Mouse (Mus musculus) embryonic facial prominence, embryonic 10.5 days (tissue): ENCODE measurements at regions not wholly inside any gene's neighbourhood (a gene's known extent, or its start where the extent isn't known, plus 50 kb on each side); places are given as distances from the start of the nearest gene placed in this dataset.

Experiments
- DNase-seq: peaks from one replicate; pipeline ENCODE4 v3.0.0-alpha.2; 2017; ENCODE audit warnings: low spot score
- H3K27ac ChIP-seq: fragments of 300-500 bp; sonication (generic); replicated peaks from 2 replicates; pipeline ENCODE4 v1.5.1; 2016; ENCODE audit warnings: mild to moderate bottlenecking
- H3K27me3 ChIP-seq: fragments of 300-500 bp; sonication (generic); replicated peaks from 2 replicates; pipeline ENCODE4 v1.6.1; 2016; ENCODE audit warnings: low read depth, mild to moderate bottlenecking; ENCODE audit not compliant: poor library complexity, severe bottlenecking
- H3K36me3 ChIP-seq: fragments of 300-500 bp; sonication (generic); replicated peaks from 2 replicates; pipeline ENCODE4 v1.6.1; 2016; ENCODE audit warnings: mild to moderate bottlenecking, moderate library complexity
- H3K4me1 ChIP-seq: fragments of 300-500 bp; sonication (generic); 2 replicates; pipeline ENCODE4 v1.6.1; 2016
- H3K4me3 ChIP-seq: fragments of 300-500 bp; sonication (generic); 2 replicates; pipeline ENCODE4 v1.5.1; 2016; ENCODE audit warnings: mild to moderate bottlenecking, moderate library complexity
- H3K9me3 ChIP-seq: fragments of 300-500 bp; sonication (generic); 2 replicates; pipeline ENCODE4 v1.6.1; 2016; ENCODE audit warnings: mild to moderate bottlenecking
- WGBS: fragments of 180-500 bp; shearing (Covaris S2); methylation state at CpG from one replicate; pipeline ENCODE4 v1.1.7; 2016; 5-methylcytosine and 5-hydroxymethylcytosine counted together

GRCm38 (mm10) chr8:92071305-92072253 is 269.7 kb upstream of the Irx3 start:
- Histone ChIP-seq H3K9me3 (no peaks in the 10 kb centered on the region), H3K4me3 (no peak overlapping the region), H3K4me1 (peaks cover 28% of the 10 kb centered on the region), H3K27ac (peak overlapping the region; percentile 24; the same call in 1 of the 2 replicates), H3K36me3 (no peaks in the 10 kb centered on the region), H3K27me3 (peaks cover 98% of the 10 kb centered on the region)
- DNase-seq: no peak
- WGBS: 19% methylated on average over 21 of the region's 21 CpGs

- Histone ChIP-seq H3K27ac (no peak overlapping the region), H3K27me3 (peaks cover 98% of the 10 kb centered on the region), H3K9me3 (no peaks in the 10 kb centered on the region), H3K36me3 (no peaks in the 10 kb centered on the region), H3K4me3 (no peak overlapping the region), H3K4me1 (peaks cover 37% of the 10 kb centered on the region)
- WGBS: 8% methylated on average over 8 of the region's 8 CpGs
- no peak for DNase-seq
Measured at GRCm38 (mm10) chr8:92070704-92071103, 268.8 kb upstream of the Irx3 start.

GRCm38 (mm10) chr8:92066435-92066834 is 264.6 kb upstream of the Irx3 start:
- peaks cover 98% of the 10 kb centered on the region for H3K27me3 ChIP-seq
- no peak for DNase-seq
- H3K27ac ChIP-seq: peak overlapping the region; percentile 24
- no peaks in the 10 kb centered on the region for H3K9me3 ChIP-seq
- peaks cover 47% of the 10 kb centered on the region for H3K4me1 ChIP-seq
- no peak overlapping the region for H3K4me3 ChIP-seq
- H3K36me3 ChIP-seq: no peaks in the 10 kb centered on the region
- 27% methylated on average over 8 of the region's 8 CpGs for WGBS

- H3K27ac ChIP-seq: peak overlapping the region; percentile 30
- WGBS: 8% methylated on average over 7 of the region's 9 CpGs
Measured at GRCm38 (mm10) chr8:92065554-92066239, 263.8 kb upstream of the Irx3 start.

GRCm38 (mm10) chr8:92064971-92065370 is 263.1 kb upstream of the Irx3 start:
- H3K4me3 ChIP-seq: no peak overlapping the region
- no peak overlapping the region; the same call in 1 of the 2 replicates for H3K27ac ChIP-seq
- DNase-seq: no peak
- no peaks in the 10 kb centered on the region for H3K36me3 ChIP-seq
- no peaks in the 10 kb centered on the region for H3K9me3 ChIP-seq
- H3K4me1 ChIP-seq: peaks cover 41% of the 10 kb centered on the region
- H3K27me3 ChIP-seq: peaks cover 98% of the 10 kb centered on the region
- WGBS: 21% methylated on average over 4 of the region's 4 CpGs

More at GRCm38 (mm10) chr8:92065554-92066239, 263.8 kb upstream of the Irx3 start:
- Histone ChIP-seq H3K4me1 (peaks cover 41% of the 10 kb centered on the region), H3K4me3 (no peak overlapping the region), H3K9me3 (no peaks in the 10 kb centered on the region), H3K36me3 (no peaks in the 10 kb centered on the region), H3K27me3 (peaks cover 98% of the 10 kb centered on the region)
- no peak for DNase-seq

- DNase-seq: peak; percentile 30
- Histone ChIP-seq H3K27me3 (peaks cover 98% of the 10 kb centered on the region), H3K4me1 (peaks cover 38% of the 10 kb centered on the region)
Measured at GRCm38 (mm10) chr8:92064175-92064821, 262.4 kb upstream of the Irx3 start.

GRCm38 (mm10) chr8:92063333-92063732 is 261.5 kb upstream of the Irx3 start:
- DNase-seq: no peak
- no peak overlapping the region for H3K4me3 ChIP-seq
- H3K36me3 ChIP-seq: no peaks in the 10 kb centered on the region
- H3K27me3 ChIP-seq: peaks cover 98% of the 10 kb centered on the region
- H3K9me3 ChIP-seq: no peaks in the 10 kb centered on the region
- WGBS: 79% methylated on average over 4 of the region's 4 CpGs
- H3K4me1 ChIP-seq: peaks cover 39% of the 10 kb centered on the region
- H3K27ac ChIP-seq: no peak overlapping the region

More at GRCm38 (mm10) chr8:92064175-92064821, 262.4 kb upstream of the Irx3 start:
- WGBS: 9% methylated on average over 9 of the region's 9 CpGs
- Histone ChIP-seq H3K9me3 (no peaks in the 10 kb centered on the region), H3K36me3 (no peaks in the 10 kb centered on the region), H3K4me3 (0 out of 2 replicates have a peak overlapping the region, but pooled peaks have one; percentile 16), H3K27ac (peak overlapping the region; percentile 59; the same call in 1 of the 2 replicates)

GRCm38 (mm10) chr8:92059471-92059870 is 257.6 kb upstream of the Irx3 start:
- no peak overlapping the region for H3K4me3 ChIP-seq
- peaks cover 13% of the 10 kb centered on the region for H3K4me1 ChIP-seq
- no peaks in the 10 kb centered on the region for H3K36me3 ChIP-seq
- H3K27ac ChIP-seq: no peak overlapping the region
- 75% methylated on average over 5 of the region's 5 CpGs for WGBS
- no peaks in the 10 kb centered on the region for H3K9me3 ChIP-seq
- no peak for DNase-seq
- peaks cover 91% of the 10 kb centered on the region for H3K27me3 ChIP-seq

- Histone ChIP-seq H3K9me3 (no peaks in the 10 kb centered on the region), H3K4me1 (peaks cover 7% of the 10 kb centered on the region), H3K27me3 (peaks cover 86% of the 10 kb centered on the region), H3K27ac (0 out of 2 replicates have a peak overlapping the region, but pooled peaks have one; percentile 30), H3K4me3 (no peak overlapping the region), H3K36me3 (no peaks in the 10 kb centered on the region)
- DNase-seq: no peak
- 66% methylated on average over 10 of the region's 10 CpGs for WGBS
Measured at GRCm38 (mm10) chr8:92058953-92059352, 257.1 kb upstream of the Irx3 start.

- no peak overlapping the region for H3K27ac ChIP-seq
- peaks cover 75% of the 10 kb centered on the region for H3K27me3 ChIP-seq
- H3K9me3 ChIP-seq: 0 out of 2 replicates have a peak, but pooled peaks cover 2% of the 10 kb centered on the region
- H3K4me1 ChIP-seq: 0 out of 2 replicates have a peak, but pooled peaks cover 2% of the 10 kb centered on the region
- DNase-seq: no peak
- no peaks in the 10 kb centered on the region for H3K36me3 ChIP-seq
- no peak overlapping the region for H3K4me3 ChIP-seq
- WGBS: 69% methylated on average over 8 of the region's 8 CpGs
Measured at GRCm38 (mm10) chr8:92057857-92058256, 256.0 kb upstream of the Irx3 start.

GRCm38 (mm10) chr8:92055590-92055989 is 253.7 kb upstream of the Irx3 start:
- H3K4me3 ChIP-seq: no peak overlapping the region
- H3K27ac ChIP-seq: no peak overlapping the region
- H3K36me3 ChIP-seq: no peaks in the 10 kb centered on the region
- no peak for DNase-seq
- H3K27me3 ChIP-seq: peaks cover 54% of the 10 kb centered on the region
- H3K4me1 ChIP-seq: 0 out of 2 replicates have a peak, but pooled peaks cover 2% of the 10 kb centered on the region
- H3K9me3 ChIP-seq: 0 out of 2 replicates have a peak, but pooled peaks cover 2% of the 10 kb centered on the region
- WGBS: 80% methylated on average over 4 of the region's 4 CpGs

GRCm38 (mm10) chr8:92044695-92045094 is 242.8 kb upstream of the Irx3 start:
- Histone ChIP-seq H3K9me3 (peaks cover 6% of the 10 kb centered on the region; the same call in 1 of the 2 replicates), H3K36me3 (no peaks in the 10 kb centered on the region), H3K4me3 (no peak overlapping the region), H3K27ac (no peak overlapping the region), H3K4me1 (peaks cover 15% of the 10 kb centered on the region), H3K27me3 (peaks cover 45% of the 10 kb centered on the region)
- DNase-seq: no peak
- WGBS: 80% methylated on average over 3 of the region's 3 CpGs
